Mouse (Mus musculus) forebrain, postnatal 0 days (tissue): ENCODE measurements at regions not wholly inside any gene's neighbourhood (a gene's known extent, or its start where the extent isn't known, plus 50 kb on each side); places are given as distances from the start of the nearest gene placed in this dataset.
A peak's percentile ranks its signal among the peaks of the same experiment; 100 is the strongest.

ENCODE experiments used
- ATAC-seq: fragments of 200-750 bp; cut with Nextera tagmentation; 2 replicates; pipeline ENCODE4 v1.8.0; 2017; ENCODE audit warnings: mild to moderate bottlenecking, moderate library complexity
- DNase-seq: peaks from one replicate; pipeline ENCODE4 v3.0.0-alpha.2; 2015
- H3K27ac ChIP-seq: fragments of 300-500 bp; sonication (generic); 2 replicates; pipeline ENCODE4 v1.5.1; 2014; ENCODE audit warnings: low read depth, mild to moderate bottlenecking, antibody characterized with exemption, low read length, moderate library complexity, mixed read lengths
- H3K27me3 ChIP-seq: fragments of 300-500 bp; sonication (generic); 2 replicates; pipeline ENCODE4 v1.6.1; 2014; ENCODE audit warnings: mild to moderate bottlenecking, low read length, mixed read lengths; ENCODE audit not compliant: insufficient read depth
- H3K36me3 ChIP-seq: fragments of 300-500 bp; sonication (generic); 2 replicates; pipeline ENCODE4 v1.6.1; 2014; ENCODE audit warnings: mild to moderate bottlenecking, moderate library complexity; ENCODE audit not compliant: insufficient read depth
- H3K4me1 ChIP-seq: fragments of 300-500 bp; sonication (generic); 2 replicates; pipeline ENCODE4 v1.6.1; 2014; ENCODE audit warnings: antibody characterized with exemption; ENCODE audit not compliant: insufficient read depth
- H3K4me2 ChIP-seq: fragments of 300-500 bp; sonication (generic); 2 replicates; pipeline ENCODE4 v1.6.1; 2014; ENCODE audit warnings: low read depth, mild to moderate bottlenecking, moderate library complexity
- H3K4me3 ChIP-seq: fragments of 300-500 bp; sonication (generic); 2 replicates; pipeline ENCODE4 v1.5.1; 2014; ENCODE audit warnings: low read depth, low read length, mixed read lengths
- H3K9ac ChIP-seq: fragments of 300-500 bp; sonication (generic); 2 replicates; pipeline ENCODE4 v1.6.1; 2014; ENCODE audit warnings: mild to moderate bottlenecking
- H3K9me3 ChIP-seq: fragments of 300-500 bp; sonication (generic); 2 replicates; pipeline ENCODE4 v1.6.1; 2016; ENCODE audit warnings: low read length
- CTCF ChIP-seq: sonication (generic); IDR thresholded peaks from 2 replicates; pipeline ENCODE4 v1.5.1; 2016; ENCODE audit warnings: antibody characterized with exemption, control low read depth, low read depth
- WGBS: fragments of 180-500 bp; shearing (Covaris S2); extraction: QIAGEN DNeasy Blood & Tissue Kit; methylation state at CpG from one replicate; pipeline ENCODE4 v1.1.7; 2014; 5-methylcytosine and 5-hydroxymethylcytosine counted together

GRCm38 (mm10) chr9:49989464-49990271, 190.9 kb upstream of the Ncam1 start:
- DNase-seq, result peak; percentile 87
- Histone ChIP-seq H3K4me1 (peaks cover 10% of the 10 kb centered on the region), H3K27ac (no peak overlapping the region), H3K9ac (no peak overlapping the region), H3K36me3 (no peaks in the 10 kb centered on the region), H3K4me3 (no peak overlapping the region), H3K4me2 (peak overlapping the region; percentile 34), H3K9me3 (no peaks in the 10 kb centered on the region), H3K27me3 (no peaks in the 10 kb centered on the region)
- TF ChIP-seq CTCF, result no peak
- WGBS, result 22% methylated on average over 14 of the region's 14 CpGs
- ATAC-seq, result peak; percentile 91

- no peak for DNase-seq
- ATAC-seq, result no peak
- Histone ChIP-seq H3K9ac (no peak overlapping the region), H3K27me3 (no peaks in the 10 kb centered on the region), H3K4me2 (no peak overlapping the region), H3K4me3 (no peak overlapping the region), H3K9me3 (no peaks in the 10 kb centered on the region), H3K36me3 (no peaks in the 10 kb centered on the region), H3K4me1 (peaks cover 10% of the 10 kb centered on the region), H3K27ac (no peak overlapping the region)
- WGBS, result 49% methylated on average over 5 of the region's 5 CpGs
- no peak for TF ChIP-seq CTCF
Observed at GRCm38 (mm10) chr9:49988064-49988463, 189.3 kb upstream of the Ncam1 start.

GRCm38 (mm10) chr9:49987481-49987880, 188.8 kb upstream of the Ncam1 start:
- no peaks in the 10 kb centered on the region for H3K36me3 ChIP-seq

GRCm38 (mm10) chr9:49980344-49981207, 181.9 kb upstream of the Ncam1 start:
- peak; percentile 51 for ATAC-seq

More at GRCm38 (mm10) chr9:49987481-49987880, 188.8 kb upstream of the Ncam1 start:
- DNase-seq (no peak), ATAC-seq (no peak)
- H3K4me2 ChIP-seq, result no peak overlapping the region
- H3K4me1 ChIP-seq, result peaks cover 10% of the 10 kb centered on the region
- no peak overlapping the region for H3K27ac ChIP-seq
- no peak overlapping the region for H3K9ac ChIP-seq
- no peaks in the 10 kb centered on the region for H3K9me3 ChIP-seq
- H3K4me3 ChIP-seq, result no peak overlapping the region
- no peaks in the 10 kb centered on the region for H3K27me3 ChIP-seq
- no peak for TF ChIP-seq CTCF

GRCm38 (mm10) chr9:49975938-49976671, 177.4 kb upstream of the Ncam1 start:
- no peaks in the 10 kb centered on the region for H3K27me3 ChIP-seq
- H3K9me3 ChIP-seq, result no peaks in the 10 kb centered on the region
- peaks cover 5% of the 10 kb centered on the region; the same call in 1 of the 2 replicates for H3K4me1 ChIP-seq
- 29% methylated on average over 11 of the region's 11 CpGs for WGBS
- H3K4me2 ChIP-seq, result no peak overlapping the region
- TF ChIP-seq CTCF, result no peak
- DNase-seq, result peak; percentile 85
- H3K4me3 ChIP-seq, result no peak overlapping the region
- no peaks in the 10 kb centered on the region for H3K36me3 ChIP-seq
- peak; percentile 80 for ATAC-seq
- 0 out of 2 replicates have a peak overlapping the region, but pooled peaks have one; percentile 6 for H3K9ac ChIP-seq
- H3K27ac ChIP-seq, result peak overlapping the region; percentile 50

More at GRCm38 (mm10) chr9:49980344-49981207, 181.9 kb upstream of the Ncam1 start:
- 56% methylated on average over 7 of the region's 7 CpGs for WGBS
- Histone ChIP-seq H3K9ac (no peak overlapping the region), H3K4me3 (no peak overlapping the region), H3K4me1 (peaks cover 5% of the 10 kb centered on the region; the same call in 1 of the 2 replicates), H3K4me2 (no peak overlapping the region), H3K27me3 (no peaks in the 10 kb centered on the region), H3K9me3 (no peaks in the 10 kb centered on the region), H3K27ac (no peak overlapping the region), H3K36me3 (no peaks in the 10 kb centered on the region)
- peak; percentile 57 for DNase-seq
- TF ChIP-seq CTCF, result no peak

- Histone ChIP-seq H3K9me3 (no peaks in the 10 kb centered on the region), H3K27me3 (no peaks in the 10 kb centered on the region), H3K36me3 (no peaks in the 10 kb centered on the region), H3K27ac (no peak overlapping the region), H3K4me3 (no peak overlapping the region), H3K4me1 (peaks cover 5% of the 10 kb centered on the region; the same call in 1 of the 2 replicates), H3K4me2 (no peak overlapping the region), H3K9ac (no peak overlapping the region)
- ATAC-seq (no peak), DNase-seq (no peak)
- no peak for TF ChIP-seq CTCF
- WGBS, result 89% methylated on average over 5 of the region's 5 CpGs
Observed at GRCm38 (mm10) chr9:49973974-49974495, 175.3 kb upstream of the Ncam1 start.
